Mouse (Mus musculus) stomach, embryonic 15.5 days (tissue): Measurements from ENCODE around the gene Ppm1h. TPM values are rescaled to one million over a fixed set of nuclear protein-coding genes. Genes with fewer than 3 reads are reported as not detected.

ENCODE experiments used
- ATAC-seq: fragments of 200-750 bp; cut with Nextera tagmentation; 2 replicates; pipeline ENCODE4 v1.8.0; 2017; ENCODE audit warnings: low read depth, moderate number of reproducible peaks, moderate TSS enrichment; ENCODE audit not compliant: insufficient read depth, low FRiP score
- H3K27ac ChIP-seq: fragments of 300-500 bp; sonication (generic); 2 replicates; pipeline ENCODE4 v1.5.1; 2015; ENCODE audit warnings: mild to moderate bottlenecking, inconsistent platforms
- H3K27me3 ChIP-seq: fragments of 300-500 bp; sonication (generic); replicated peaks from 2 replicates; pipeline ENCODE4 v1.6.1; 2015; ENCODE audit warnings: inconsistent platforms
- H3K36me3 ChIP-seq: fragments of 300-500 bp; sonication (generic); 2 replicates; pipeline ENCODE4 v1.6.1; 2015; ENCODE audit warnings: inconsistent platforms
- H3K4me1 ChIP-seq: fragments of 300-500 bp; sonication (generic); 2 replicates; pipeline ENCODE4 v1.6.1; 2015; ENCODE audit warnings: inconsistent platforms
- H3K4me2 ChIP-seq: fragments of 300-500 bp; sonication (generic); 2 replicates; pipeline ENCODE4 v1.6.1; 2015; ENCODE audit warnings: mild to moderate bottlenecking, inconsistent platforms
- H3K4me3 ChIP-seq: fragments of 300-500 bp; sonication (generic); replicated peaks from 2 replicates; pipeline ENCODE4 v1.5.1; 2015; ENCODE audit warnings: inconsistent platforms
- H3K9ac ChIP-seq: fragments of 300-500 bp; sonication (generic); 2 replicates; pipeline ENCODE4 v1.6.1; 2015; ENCODE audit warnings: inconsistent platforms
- H3K9me3 ChIP-seq: fragments of 300-500 bp; sonication (generic); 2 replicates; pipeline ENCODE4 v1.6.1; 2016; ENCODE audit warnings: inconsistent platforms
- WGBS: fragments of 180-500 bp; shearing (Covaris S2); methylation state at CpG from one replicate; pipeline ENCODE4 v1.1.7; 2015; 5-methylcytosine and 5-hydroxymethylcytosine counted together
- polyA plus RNA-seq: library from polyadenylated mRNA; unstranded; fragments of >200 nt; fragmentation: Nextera tagmentation; extraction: Ambion mirVana; gene quantifications from 2 replicates; pipeline ENCODE4 v1.2.1, GENCODE M21; 2015

The Ppm1h gene
- polyA plus RNA-seq, 1 experiment from 2014 or later = 13.2 TPM

DNA sequence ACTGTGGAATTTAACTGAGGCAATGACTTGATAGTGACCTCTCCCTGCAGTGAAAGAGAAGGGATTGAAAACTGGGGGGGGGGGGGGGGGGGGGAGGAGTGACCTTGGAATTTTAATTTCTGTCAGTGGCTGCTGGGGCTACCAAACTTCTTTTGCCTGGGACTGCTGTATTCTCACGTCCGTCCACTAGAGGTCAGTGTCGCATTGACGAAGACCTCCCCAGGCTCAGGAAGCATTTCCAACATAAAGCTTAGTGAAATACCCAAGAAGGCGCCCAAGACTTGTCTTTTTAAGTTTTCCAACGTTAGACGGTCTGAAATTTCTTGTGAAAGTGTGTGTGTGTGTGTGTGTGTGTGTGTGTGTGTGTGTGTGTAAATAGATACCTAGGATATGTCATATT lies 125.3 kb downstream of the Ppm1h start:
- H3K9me3 ChIP-seq = no peaks in the 10 kb centered on the region
- 0 out of 2 replicates have a peak, but pooled peaks cover 9% of the 10 kb centered on the region for H3K4me1 ChIP-seq
- H3K9ac ChIP-seq = no peak overlapping the region
- WGBS = 8% methylated on average over 7 of the region's 7 CpGs
- no peak overlapping the region for H3K27ac ChIP-seq
- H3K27me3 ChIP-seq = no peaks in the 10 kb centered on the region
- H3K4me3 ChIP-seq = no peak overlapping the region
- H3K36me3 ChIP-seq = no peaks in the 10 kb centered on the region
- ATAC-seq = no peak
- no peak overlapping the region for H3K4me2 ChIP-seq

DNA sequence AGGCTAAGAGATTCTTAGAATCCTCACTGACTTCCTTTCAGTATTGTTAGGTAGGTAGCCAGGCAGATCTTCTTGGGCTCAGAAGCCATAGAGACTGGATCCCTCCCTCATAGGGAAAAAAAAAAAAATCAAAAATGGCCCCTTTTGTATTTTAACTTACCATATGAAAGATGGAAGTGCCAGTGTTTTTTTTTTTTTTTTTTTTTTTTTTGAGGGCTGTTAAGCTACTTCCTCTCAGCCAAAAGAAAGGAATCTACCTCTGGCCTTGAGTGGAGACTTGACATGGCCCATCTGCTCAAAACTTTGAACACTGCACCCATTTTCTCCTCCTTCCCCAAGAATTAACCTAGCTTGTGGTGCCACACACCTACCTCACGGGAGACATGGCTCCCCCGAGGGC lies 127.3 kb downstream of the Ppm1h start:
- Histone ChIP-seq H3K4me3 (no peak overlapping the region), H3K4me1 (0 out of 2 replicates have a peak, but pooled peaks cover 9% of the 10 kb centered on the region), H3K9ac (no peak overlapping the region), H3K27ac (no peak overlapping the region), H3K9me3 (no peaks in the 10 kb centered on the region), H3K4me2 (no peak overlapping the region), H3K27me3 (no peaks in the 10 kb centered on the region), H3K36me3 (no peaks in the 10 kb centered on the region)
- WGBS = 39% methylated on average over 2 of the region's 2 CpGs
- ATAC-seq = no peak

GRCm38 (mm10) chr10:122807127-122808105 lies 128.9 kb downstream of the Ppm1h start:
- Histone ChIP-seq H3K27me3 (no peaks in the 10 kb centered on the region), H3K9me3 (no peaks in the 10 kb centered on the region), H3K4me3 (no peak overlapping the region), H3K27ac (peak overlapping the region; percentile 81), H3K4me2 (no peak overlapping the region), H3K9ac (no peak overlapping the region), H3K36me3 (no peaks in the 10 kb centered on the region), H3K4me1 (0 out of 2 replicates have a peak, but pooled peaks cover 5% of the 10 kb centered on the region)
- WGBS = 32% methylated on average over 9 of the region's 9 CpGs
- no peak for ATAC-seq

- Histone ChIP-seq H3K4me2 (no peak overlapping the region), H3K36me3 (no peaks in the 10 kb centered on the region), H3K27me3 (no peaks in the 10 kb centered on the region), H3K4me1 (0 out of 2 replicates have a peak, but pooled peaks cover 5% of the 10 kb centered on the region), H3K9me3 (no peaks in the 10 kb centered on the region), H3K27ac (no peak overlapping the region), H3K4me3 (no peak overlapping the region), H3K9ac (no peak overlapping the region)
- no peak for ATAC-seq
- WGBS = 64% methylated on average over 4 of the region's 4 CpGs
Observed at GRCm38 (mm10) chr10:122808186-122808585, 129.6 kb downstream of the Ppm1h start.

- H3K4me2 ChIP-seq = no peak overlapping the region
- no peak for ATAC-seq
- no peak overlapping the region for H3K4me3 ChIP-seq
- WGBS = 81% methylated on average over 8 of the region's 8 CpGs
- no peaks in the 10 kb centered on the region for H3K9me3 ChIP-seq
- H3K27me3 ChIP-seq = no peaks in the 10 kb centered on the region
- H3K9ac ChIP-seq = no peak overlapping the region
- H3K27ac ChIP-seq = no peak overlapping the region
- no peaks in the 10 kb centered on the region for H3K36me3 ChIP-seq
- 0 out of 2 replicates have a peak, but pooled peaks cover 5% of the 10 kb centered on the region for H3K4me1 ChIP-seq
Observed at GRCm38 (mm10) chr10:122809851-122810250, 131.3 kb downstream of the Ppm1h start.

DNA sequence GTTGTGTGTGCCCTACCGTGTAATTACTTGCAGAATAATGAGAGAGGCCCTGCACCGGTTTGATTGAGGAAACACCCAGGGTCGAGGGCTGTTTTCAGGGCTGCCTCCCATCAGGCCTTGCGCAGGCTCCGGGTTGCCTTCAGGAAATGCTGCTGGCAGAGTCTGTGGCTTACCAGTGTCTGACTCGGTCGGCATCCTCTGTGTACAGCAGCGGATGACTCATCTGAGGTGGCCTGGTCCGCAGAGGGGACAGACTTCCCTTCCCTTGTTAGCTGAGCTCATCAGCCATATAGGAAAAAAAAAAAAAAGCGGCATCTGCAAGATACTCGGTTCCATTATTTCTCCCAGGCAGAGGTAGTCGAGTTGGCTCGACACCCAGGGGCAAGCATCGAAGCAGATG lies 136.5 kb downstream of the Ppm1h start:
- no peaks in the 10 kb centered on the region for H3K36me3 ChIP-seq
- peak; percentile 52; the same call in 1 of the 2 replicates for ATAC-seq
- H3K9ac ChIP-seq = no peak overlapping the region
- H3K4me1 ChIP-seq = no peaks in the 10 kb centered on the region
- no peaks in the 10 kb centered on the region for H3K27me3 ChIP-seq
- 67% methylated on average over 14 of the region's 14 CpGs for WGBS
- no peaks in the 10 kb centered on the region for H3K9me3 ChIP-seq
- no peak overlapping the region for H3K4me2 ChIP-seq
- H3K27ac ChIP-seq = no peak overlapping the region
- H3K4me3 ChIP-seq = no peak overlapping the region

GRCm38 (mm10) chr10:122817741-122818140 lies 139.2 kb downstream of the Ppm1h start:
- no peaks in the 10 kb centered on the region for H3K36me3 ChIP-seq
- H3K4me1 ChIP-seq = no peaks in the 10 kb centered on the region
- 80% methylated on average over 8 of the region's 8 CpGs for WGBS
- no peak overlapping the region for H3K27ac ChIP-seq
- H3K27me3 ChIP-seq = no peaks in the 10 kb centered on the region
- no peak for ATAC-seq
- no peaks in the 10 kb centered on the region for H3K9me3 ChIP-seq
- no peak overlapping the region for H3K4me3 ChIP-seq
- no peak overlapping the region for H3K4me2 ChIP-seq
- H3K9ac ChIP-seq = no peak overlapping the region

DNA sequence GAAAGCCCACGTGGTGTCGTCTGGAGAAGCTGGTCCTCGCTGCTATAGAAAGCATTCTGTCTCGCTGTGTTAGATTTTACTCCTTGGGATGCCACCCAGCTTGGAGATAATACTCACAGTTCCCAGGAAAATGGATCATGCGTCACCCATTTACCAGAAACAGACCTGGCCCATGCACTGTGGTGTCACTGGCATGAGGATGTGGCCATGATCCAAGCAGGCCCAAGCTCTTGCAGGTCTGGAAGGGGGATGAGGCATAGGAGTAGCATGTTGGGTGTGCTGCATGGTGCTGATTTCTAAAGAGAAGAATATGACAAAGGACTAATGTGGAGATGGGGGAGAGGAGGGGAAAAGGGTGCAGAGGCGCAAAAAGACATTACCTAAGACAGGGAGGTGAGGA lies 141.2 kb downstream of the Ppm1h start:
- Histone ChIP-seq H3K4me3 (no peak overlapping the region), H3K4me2 (no peak overlapping the region), H3K27ac (no peak overlapping the region), H3K36me3 (no peaks in the 10 kb centered on the region), H3K4me1 (no peaks in the 10 kb centered on the region), H3K9ac (no peak overlapping the region), H3K27me3 (no peaks in the 10 kb centered on the region), H3K9me3 (no peaks in the 10 kb centered on the region)
- no peak for ATAC-seq
- WGBS = 92% methylated on average over 6 of the region's 6 CpGs

GRCm38 (mm10) chr10:122821549-122821948 lies 143.0 kb downstream of the Ppm1h start:
- no peak overlapping the region for H3K9ac ChIP-seq
- H3K9me3 ChIP-seq = no peaks in the 10 kb centered on the region
- no peaks in the 10 kb centered on the region for H3K36me3 ChIP-seq
- H3K4me3 ChIP-seq = no peak overlapping the region
- no peaks in the 10 kb centered on the region for H3K4me1 ChIP-seq
- no peak for ATAC-seq
- no peaks in the 10 kb centered on the region for H3K27me3 ChIP-seq
- no peak overlapping the region for H3K4me2 ChIP-seq
- H3K27ac ChIP-seq = no peak overlapping the region
- 66% methylated on average over 6 of the region's 6 CpGs for WGBS

DNA sequence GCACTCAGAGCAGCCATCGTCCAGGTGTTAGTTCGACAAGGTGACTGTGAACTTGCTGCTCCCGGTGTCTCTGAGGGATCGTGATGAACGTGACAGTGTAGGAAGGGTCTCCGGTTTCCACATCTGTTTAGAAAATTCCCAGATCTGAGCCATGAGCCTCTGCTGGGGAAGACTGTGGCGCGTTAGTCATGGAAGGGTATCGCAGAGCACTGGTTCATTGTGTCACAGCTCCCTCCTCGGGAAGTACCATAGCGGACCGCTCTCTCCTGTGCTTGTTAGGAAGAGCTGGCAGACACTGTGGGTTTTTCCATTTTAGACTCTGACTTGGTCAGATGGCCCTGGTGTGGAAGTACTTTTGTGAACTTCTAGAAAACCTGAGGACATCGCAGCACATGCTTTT lies 145.1 kb downstream of the Ppm1h start:
- Histone ChIP-seq H3K36me3 (no peaks in the 10 kb centered on the region), H3K9me3 (no peaks in the 10 kb centered on the region), H3K4me2 (no peak overlapping the region), H3K9ac (no peak overlapping the region), H3K27me3 (no peaks in the 10 kb centered on the region), H3K4me1 (no peaks in the 10 kb centered on the region), H3K27ac (no peak overlapping the region), H3K4me3 (no peak overlapping the region)
- ATAC-seq = no peak
- 75% methylated on average over 13 of the region's 13 CpGs for WGBS

DNA sequence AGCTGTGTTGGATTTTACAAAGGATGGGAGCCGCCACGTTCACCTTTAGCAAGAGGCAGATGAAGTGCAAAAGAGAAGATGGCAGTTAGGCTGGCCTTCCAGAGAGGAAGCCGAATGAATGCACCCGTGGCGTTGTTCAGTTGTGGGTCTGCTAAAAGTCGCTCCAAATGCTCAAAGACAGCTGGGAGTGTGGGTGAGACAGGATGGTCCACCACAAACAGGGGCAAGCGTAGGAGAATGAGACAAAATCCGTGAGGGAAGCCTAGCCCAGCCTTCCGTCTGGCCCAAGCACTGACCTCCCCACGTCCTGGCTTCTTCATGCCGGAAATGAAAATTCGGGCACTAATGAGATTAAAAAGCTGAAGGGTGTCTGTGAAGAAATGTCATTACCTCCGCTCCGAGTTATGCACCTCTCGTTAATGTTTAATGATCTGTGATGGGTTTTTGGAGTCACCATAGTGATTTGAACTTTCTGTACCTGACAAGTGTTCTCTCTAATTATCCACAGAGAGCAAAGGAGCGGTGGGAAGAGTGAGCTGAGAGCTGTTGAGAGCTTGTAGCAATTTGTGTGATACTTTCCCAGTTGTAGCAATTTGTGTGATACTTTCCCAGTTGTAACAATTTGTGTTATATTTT lies 148.3 kb downstream of the Ppm1h start:
- WGBS = 83% methylated on average over 16 of the region's 16 CpGs
- no peak overlapping the region for H3K9ac ChIP-seq
- ATAC-seq = no peak
- H3K27ac ChIP-seq = no peak overlapping the region
- no peak overlapping the region for H3K4me3 ChIP-seq
- no peaks in the 10 kb centered on the region for H3K36me3 ChIP-seq
- no peaks in the 10 kb centered on the region for H3K9me3 ChIP-seq
- no peaks in the 10 kb centered on the region for H3K4me1 ChIP-seq
- no peaks in the 10 kb centered on the region for H3K27me3 ChIP-seq
- H3K4me2 ChIP-seq = no peak overlapping the region

GRCm38 (mm10) chr10:122827719-122828414 lies 149.3 kb downstream of the Ppm1h start:
- H3K4me3 ChIP-seq = no peak overlapping the region
- no peak overlapping the region for H3K4me2 ChIP-seq
- no peaks in the 10 kb centered on the region for H3K27me3 ChIP-seq
- ATAC-seq = no peak
- 82% methylated on average over 12 of the region's 12 CpGs for WGBS
- H3K9ac ChIP-seq = no peak overlapping the region
- no peaks in the 10 kb centered on the region for H3K9me3 ChIP-seq
- H3K27ac ChIP-seq = no peak overlapping the region
- no peaks in the 10 kb centered on the region for H3K36me3 ChIP-seq
- no peaks in the 10 kb centered on the region for H3K4me1 ChIP-seq
